Mouse (Mus musculus) lung, postnatal 36 days (tissue): ENCODE measurements around the gene Hsd17b2.
A peak's percentile ranks its signal among the peaks of the same experiment; 100 is the strongest.

Source experiments
- DNase-seq: peaks from one replicate; pipeline ENCODE4 v3.0.0; 2022; ENCODE audit warnings: mixed read lengths

Gene Hsd17b2

GRCm38 (mm10) chr8:117776075-117776474, 74.4 kb downstream of the Hsd17b2 start:
- DNase-seq = no peak

- peak; percentile 5 for DNase-seq
Measured at GRCm38 (mm10) chr8:117778531-117779322, 77.0 kb downstream of the Hsd17b2 start.

- no peak for DNase-seq
Measured at GRCm38 (mm10) chr8:117779344-117779743, 77.6 kb downstream of the Hsd17b2 start.

- DNase-seq = no peak
Measured at GRCm38 (mm10) chr8:117781375-117782129, 79.8 kb downstream of the Hsd17b2 start.

GRCm38 (mm10) chr8:117783021-117783420, 81.3 kb downstream of the Hsd17b2 start:
- DNase-seq = no peak

GRCm38 (mm10) chr8:117786428-117786827, 84.7 kb downstream of the Hsd17b2 start:
- no peak for DNase-seq

- DNase-seq = no peak
Measured at GRCm38 (mm10) chr8:117792616-117793144, 91.0 kb downstream of the Hsd17b2 start.

- DNase-seq = no peak
Measured at GRCm38 (mm10) chr8:117794581-117794980, 92.9 kb downstream of the Hsd17b2 start.

- DNase-seq = no peak
Measured at GRCm38 (mm10) chr8:117796464-117796863, 94.8 kb downstream of the Hsd17b2 start.

GRCm38 (mm10) chr8:117798066-117798465, 96.4 kb downstream of the Hsd17b2 start:
- DNase-seq = no peak

GRCm38 (mm10) chr8:117801443-117802298, 100.0 kb downstream of the Hsd17b2 start, which contains the start of gene Mphosph6:
Gene Mphosph6, minus strand, starts transcription at chr8:117801943.
- peak; percentile 98 for DNase-seq

GRCm38 (mm10) chr8:117802299-117802689, 100.6 kb downstream of the Hsd17b2 start:
- DNase-seq = no peak

GRCm38 (mm10) chr8:117805419-117805818, 103.7 kb downstream of the Hsd17b2 start:
- peak; percentile 56 for DNase-seq
